Mouse (Mus musculus): ENCODE results near the gene Mmp11. TPM values are rescaled to one million over a fixed set of nuclear protein-coding genes. Genes with fewer than 3 reads are reported as not detected.

Mmp11 gene
- polyA plus RNA-seq, 1 experiment from 2014 or later: 18.2 TPM

Other genes starting within 250 kb of the Mmp11 start
- gene Cabin1, start 172.2 kb downstream of the Mmp11 start, polyA plus RNA-seq (2015; fragmentation: Nextera tagmentation; extraction: Ambion mirVana): 36.6 and 42.2 TPM in 2 replicates
- gene Ddt, start 163.1 kb downstream of the Mmp11 start, polyA plus RNA-seq (2015; fragmentation: Nextera tagmentation; extraction: Ambion mirVana): 64.7 and 65.8 TPM in 2 replicates
- gene Gm20441, start 155.5 kb downstream of the Mmp11 start, polyA plus RNA-seq (2015; fragmentation: Nextera tagmentation; extraction: Ambion mirVana): not detected in 2 replicates
- gene Gstt3, start 155.1 kb downstream of the Mmp11 start, polyA plus RNA-seq (2015; fragmentation: Nextera tagmentation; extraction: Ambion mirVana): 0.61 and 1.6 TPM in 2 replicates
- gene Gstt1, start 137.9 kb downstream of the Mmp11 start, polyA plus RNA-seq (2015; fragmentation: Nextera tagmentation; extraction: Ambion mirVana): 14.5 and 16.9 TPM in 2 replicates
- gene Gstt4, start 114.0 kb downstream of the Mmp11 start, polyA plus RNA-seq (2015; fragmentation: Nextera tagmentation; extraction: Ambion mirVana): not detected in 2 replicates
- 7.4 and 7.5 TPM in 2 replicates for gene Gstt2, start 99.1 kb downstream of the Mmp11 start, polyA plus RNA-seq (2015; fragmentation: Nextera tagmentation; extraction: Ambion mirVana)
- 1,455 and 1,508 TPM in 2 replicates for gene Mif, start 76.3 kb downstream of the Mmp11 start, polyA plus RNA-seq (2015; fragmentation: Nextera tagmentation; extraction: Ambion mirVana)
- 2.1 and 2.8 TPM in 2 replicates for gene Derl3, start 43.1 kb downstream of the Mmp11 start, polyA plus RNA-seq (2015; fragmentation: Nextera tagmentation; extraction: Ambion mirVana)
- 300 and 303 TPM in 2 replicates for gene Smarcb1, start 14.9 kb downstream of the Mmp11 start, polyA plus RNA-seq (2015; fragmentation: Nextera tagmentation; extraction: Ambion mirVana)
- gene Chchd10, start 3.4 kb downstream of the Mmp11 start, polyA plus RNA-seq (2015; fragmentation: Nextera tagmentation; extraction: Ambion mirVana): 82.8 and 88.3 TPM in 2 replicates
- 1.1 and 1.3 TPM in 2 replicates for gene Gm867, start 4.2 kb upstream of the Mmp11 start, polyA plus RNA-seq (2015; fragmentation: Nextera tagmentation; extraction: Ambion mirVana)
- gene Vpreb3, start 6.6 kb upstream of the Mmp11 start, polyA plus RNA-seq (2015; fragmentation: Nextera tagmentation; extraction: Ambion mirVana): 0.77 TPM in 1 of 2 replicates, not detected in the other
- not detected in 2 replicates for gene Gm5134, start 18.0 kb upstream of the Mmp11 start, polyA plus RNA-seq (2015; fragmentation: Nextera tagmentation; extraction: Ambion mirVana)
- 12.8 TPM in 2 replicates for gene Zfp280b, start 96.2 kb upstream of the Mmp11 start, polyA plus RNA-seq (2015; fragmentation: Nextera tagmentation; extraction: Ambion mirVana)
- not detected in 2 replicates for gene Slc5a4b, start 174.5 kb upstream of the Mmp11 start, polyA plus RNA-seq (2015; fragmentation: Nextera tagmentation; extraction: Ambion mirVana)
- 0.15 TPM in 1 of 2 replicates, not detected in the other for gene Slc5a4a, start 211.0 kb upstream of the Mmp11 start, polyA plus RNA-seq (2015; fragmentation: Nextera tagmentation; extraction: Ambion mirVana)

Data from midbrain, embryonic 15.5 days (tissue).